Mouse (Mus musculus): ENCODE results near the gene Ephb6. TPM values are rescaled to one million over a fixed set of nuclear protein-coding genes. Genes with fewer than 3 reads are reported as not detected.

Ephb6 gene
- total RNA-seq, 2 experiments from 2014 or later: 106 to 156 TPM

DNA sequence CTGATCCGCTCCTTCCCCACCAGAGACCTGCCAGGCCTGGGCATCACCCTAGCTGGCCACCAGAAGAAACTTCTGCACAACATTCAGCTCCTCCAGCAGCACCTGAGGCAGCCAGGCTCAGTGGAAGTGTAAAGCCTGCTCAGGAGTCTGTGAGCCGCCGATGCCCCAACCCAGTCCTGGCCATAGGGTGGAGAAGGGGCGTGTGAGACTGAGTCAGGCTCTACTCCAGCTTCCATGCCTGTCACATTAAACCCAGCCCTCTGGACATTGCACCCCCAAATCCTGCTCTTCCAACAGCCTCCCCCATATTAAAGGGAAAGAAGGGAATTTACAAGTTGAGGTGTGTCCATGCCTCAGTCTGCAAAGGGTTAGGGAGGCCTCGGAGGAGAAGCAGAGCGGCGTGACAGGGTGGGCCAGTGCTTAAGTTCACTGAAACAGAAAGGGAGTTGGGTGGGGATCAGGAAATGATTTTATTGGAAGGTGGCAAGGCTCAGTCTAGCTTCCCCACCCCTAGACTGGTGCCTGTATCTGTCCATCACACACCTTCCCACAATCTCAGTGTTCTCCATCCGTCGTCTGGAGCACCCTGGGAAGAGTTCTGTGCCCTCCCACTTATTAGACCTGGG is 15.0 kb downstream of the Ephb6 start:
- DNase-seq (ENCODE audit: low spot score in 2 of 2): no peak
- intact Hi-C loops (cut with DNase I): no loop called here

DNA sequence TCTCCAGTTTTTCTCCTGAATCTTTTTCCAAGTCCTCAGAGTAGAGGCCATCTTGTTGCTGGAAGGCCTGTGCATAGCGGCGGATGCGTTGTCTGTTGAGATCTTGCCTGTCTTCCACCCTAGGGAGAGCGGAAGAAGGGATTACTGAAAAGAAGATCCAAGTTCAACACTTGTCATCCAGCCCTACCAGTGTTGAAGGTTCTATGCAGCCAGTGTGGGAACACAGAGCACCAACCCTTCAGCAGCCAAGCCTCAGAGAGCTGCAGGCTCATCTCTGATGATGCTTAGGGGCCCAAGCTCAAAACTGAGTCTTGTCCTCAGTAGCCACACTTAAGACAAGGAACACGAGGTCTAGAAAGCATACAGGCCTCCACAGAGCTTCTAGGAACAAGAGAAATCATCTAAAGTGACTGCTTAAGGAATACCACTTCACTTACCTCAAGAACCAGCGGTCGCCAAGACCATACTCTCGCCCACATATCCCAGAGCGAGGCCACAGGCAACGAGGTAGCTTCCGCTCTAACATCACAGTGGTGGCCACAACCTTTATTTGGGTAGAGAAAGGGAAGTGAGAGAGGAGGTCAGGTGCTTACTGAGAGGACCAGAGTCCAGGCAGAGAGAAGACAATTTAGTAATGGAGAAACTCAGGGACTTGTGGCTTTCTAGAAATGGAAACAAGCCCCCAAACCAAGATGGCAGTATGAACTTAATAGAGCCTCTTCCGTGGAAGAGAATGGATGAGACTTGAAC is 16.1 kb downstream of the Ephb6 start:
- DNase-seq (ENCODE audit: low spot score in 2 of 2): no peak
- intact Hi-C loops (cut with DNase I): no loop called here

DNA sequence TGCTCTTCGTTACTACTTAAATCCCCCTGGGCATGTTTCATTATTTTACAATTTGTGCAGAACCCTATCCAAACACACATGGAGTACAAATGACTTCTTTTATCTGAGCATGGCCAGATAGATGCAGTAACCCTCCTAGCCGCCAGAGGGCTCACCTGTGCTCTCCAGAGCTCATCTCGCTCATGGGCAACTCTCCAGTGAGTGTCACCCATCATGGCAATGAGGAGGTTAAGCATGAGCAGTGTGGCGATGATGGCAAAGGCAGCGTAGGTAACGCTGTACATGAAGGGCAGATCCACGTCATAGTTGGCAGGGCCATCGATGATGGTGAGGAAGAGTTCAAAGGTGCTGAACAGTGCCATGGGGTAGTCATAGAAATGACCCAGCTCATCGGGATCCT is 17.4 kb downstream of the Ephb6 start:
- intact Hi-C loops (cut with DNase I): no loop called here
- peak in 1 of 2 experiments; percentile 57 for DNase-seq (ENCODE audit: low spot score in 2 of 2)

DNA sequence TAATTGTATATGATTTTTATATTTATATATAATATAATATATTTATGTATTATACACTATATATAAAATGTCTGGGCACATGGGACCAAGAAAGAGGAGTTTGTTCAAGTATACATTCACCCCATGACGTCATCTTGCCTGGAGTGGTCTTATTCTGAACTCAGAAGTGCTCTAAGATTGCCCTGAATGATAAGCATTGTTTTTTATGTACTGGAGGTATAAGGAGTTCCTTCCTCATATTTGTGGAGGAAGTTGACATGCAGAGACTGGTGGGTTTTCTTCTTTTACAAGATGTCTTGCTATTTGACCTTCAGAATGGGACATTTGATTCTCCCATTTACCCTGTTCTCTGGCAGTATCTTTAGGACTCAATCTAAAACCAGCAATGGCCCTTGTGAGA is 22.9 kb downstream of the Ephb6 start:
- no peak for DNase-seq (ENCODE audit: low spot score in 2 of 2)
- intact Hi-C loops (cut with DNase I): no loop called here

DNA sequence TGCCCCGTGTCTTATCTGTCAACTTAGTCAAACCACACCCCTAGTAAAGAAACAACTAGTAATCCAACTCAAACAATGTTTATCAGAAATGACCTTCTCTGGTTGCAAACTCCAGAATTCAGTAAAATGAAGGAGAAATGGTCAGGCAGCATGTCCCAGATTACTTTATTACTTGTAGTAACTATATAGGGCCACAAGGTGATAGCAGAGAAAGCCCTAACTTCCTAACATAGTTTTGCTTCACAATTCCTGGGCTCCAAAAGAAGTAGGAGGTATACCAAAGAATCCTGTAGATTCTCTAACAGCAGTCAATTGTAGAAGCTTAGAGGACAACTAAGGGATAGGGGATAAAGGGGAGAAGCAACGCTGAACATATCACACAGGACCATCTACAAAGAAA is 25.5 kb downstream of the Ephb6 start:
- intact Hi-C loops (cut with DNase I): no loop called here

DNA sequence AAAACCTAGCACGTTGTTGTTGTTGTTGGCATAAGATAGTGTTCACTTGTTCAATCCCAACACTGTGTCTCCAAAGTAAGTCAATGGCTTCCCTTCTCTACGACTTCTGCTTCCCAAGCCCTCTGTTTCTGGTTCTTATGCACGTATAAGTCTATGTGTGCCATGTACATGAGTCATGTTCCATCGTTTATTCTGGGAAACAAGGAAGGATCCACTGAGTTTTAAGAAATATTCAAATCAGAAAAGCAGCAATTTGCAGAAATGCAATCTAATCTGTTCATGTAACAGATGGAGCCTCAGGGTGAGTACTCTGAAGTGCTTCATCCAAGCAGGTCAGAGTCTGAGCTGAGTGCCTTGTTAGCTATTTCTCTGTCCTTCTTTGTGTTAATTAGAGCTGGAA is 26.3 kb downstream of the Ephb6 start:
- intact Hi-C loops (cut with DNase I): no loop called here
- DNase-seq (ENCODE audit: low spot score in 2 of 2): no peak

More for the DNA sequence above, 25.5 kb downstream of the Ephb6 start:
- DNase-seq (ENCODE audit: low spot score in 2 of 2): no peak

DNA sequence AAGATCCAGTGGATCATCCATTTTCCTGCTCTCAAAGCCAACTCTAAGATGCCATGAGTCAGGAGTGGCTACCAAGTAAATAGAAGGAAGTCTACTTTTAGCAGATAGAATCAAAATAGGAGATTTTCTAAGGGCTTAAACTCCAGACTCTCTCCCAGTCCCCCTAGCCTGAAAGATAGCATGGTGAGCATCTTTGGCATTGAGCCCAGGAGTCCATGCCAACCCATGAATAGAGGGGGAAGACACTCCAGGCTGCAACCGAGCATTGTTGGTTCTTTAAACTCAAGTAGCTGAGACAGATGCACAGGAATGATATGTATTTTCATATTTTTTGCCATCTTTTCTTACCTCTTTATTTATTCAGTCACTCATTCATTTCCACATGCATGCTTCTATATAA is 29.9 kb downstream of the Ephb6 start:
- intact Hi-C loops (cut with DNase I): no loop called here
- no peak for DNase-seq (ENCODE audit: low spot score in 2 of 2)

DNA sequence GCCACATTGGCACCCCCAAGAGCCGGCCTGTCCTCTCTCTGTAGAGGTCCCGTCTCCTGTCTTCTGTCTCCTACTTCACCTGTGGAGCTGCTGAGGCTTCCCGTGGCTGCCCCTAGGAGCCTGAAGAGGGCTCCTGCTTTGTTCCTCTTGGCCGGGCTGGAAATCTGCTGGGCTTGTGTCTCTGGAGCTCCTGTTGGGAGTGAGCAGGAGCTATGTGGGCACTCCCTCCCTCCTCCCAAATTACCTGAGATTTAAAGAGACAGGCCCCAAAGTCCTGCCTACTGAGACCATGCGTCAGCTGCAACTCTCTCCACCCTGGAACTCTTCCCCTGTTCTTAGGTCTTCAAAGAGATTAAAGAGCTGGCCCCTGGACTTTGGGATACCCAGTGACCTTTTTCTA is 30.9 kb downstream of the Ephb6 start, which contains the start of gene Trpv6:
TSS of gene Trpv6 (minus strand) at position 228 of the 400 bp plus-strand sequence.
- intact Hi-C loops (cut with DNase I): no loop called here
- DNase-seq (ENCODE audit: low spot score in 2 of 2): no peak

DNA sequence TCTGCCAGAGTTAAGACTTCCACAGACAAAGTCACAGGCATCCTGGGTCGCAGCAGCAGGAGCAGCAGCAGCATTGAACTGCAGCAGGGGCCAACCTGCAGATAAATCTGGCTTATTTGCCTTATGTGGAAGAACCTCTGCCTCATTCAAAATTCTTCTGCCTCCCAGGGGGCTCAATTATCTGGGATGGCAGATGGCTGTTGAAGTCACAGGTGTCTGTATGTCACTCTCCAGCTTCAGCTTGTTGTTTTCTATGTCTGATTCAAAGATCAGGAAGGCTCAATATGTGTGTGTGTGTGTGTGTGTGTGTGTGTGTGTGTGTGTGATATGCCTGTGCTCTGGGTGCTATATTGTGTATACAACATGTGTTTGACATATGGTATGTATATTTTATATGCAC is 32.1 kb downstream of the Ephb6 start:
- no peak for DNase-seq (ENCODE audit: low spot score in 2 of 2)
- intact Hi-C loops (cut with DNase I): no loop called here

DNA sequence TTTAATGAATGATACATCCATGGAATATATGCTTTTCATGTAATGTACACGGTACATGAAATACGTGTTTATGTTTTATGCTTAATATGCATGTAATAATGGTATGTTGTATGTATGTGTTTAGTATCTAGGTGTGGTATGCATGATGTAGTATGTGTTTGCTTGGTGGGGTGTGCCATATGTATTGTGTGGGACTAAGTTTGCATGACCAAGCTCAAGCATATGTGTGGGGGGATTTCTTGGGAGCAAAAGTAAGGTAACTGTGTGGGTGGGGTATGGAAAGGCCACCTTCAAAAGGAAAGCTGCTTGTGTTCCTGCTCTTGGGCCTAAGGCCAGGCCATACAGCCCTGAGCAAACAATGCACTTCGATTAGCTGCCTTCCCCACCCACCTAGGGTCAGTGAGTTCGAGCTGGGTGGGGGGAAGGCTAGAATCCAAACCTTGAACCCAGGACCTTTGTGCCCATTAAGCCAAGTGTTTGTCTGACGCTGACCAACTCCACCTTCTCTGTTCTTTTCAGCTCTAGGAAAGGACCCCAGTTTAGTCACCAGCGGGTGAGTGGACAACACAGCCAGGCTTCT is 32.7 kb downstream of the Ephb6 start:
- intact Hi-C loops (cut with DNase I): no loop called here
- no peak for DNase-seq (ENCODE audit: low spot score in 2 of 2)

DNA sequence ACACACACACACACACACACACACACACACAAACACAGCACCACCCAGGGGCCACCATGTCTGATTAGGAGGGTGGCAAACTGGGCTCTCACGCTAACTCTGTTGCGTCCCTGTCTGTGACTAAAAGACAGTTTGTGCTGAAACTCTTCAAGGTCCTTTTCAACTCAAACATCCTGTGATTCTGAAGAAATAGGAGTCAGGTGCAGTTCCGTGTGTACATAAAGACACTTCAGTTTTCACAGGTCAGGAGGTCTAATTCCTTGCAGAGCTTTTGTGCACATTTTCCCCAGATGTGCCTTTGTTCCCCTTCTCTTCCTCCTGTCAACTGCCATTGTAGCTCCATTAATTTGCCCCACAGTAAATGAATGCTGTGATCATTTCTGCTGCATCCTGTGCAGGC is 35.2 kb downstream of the Ephb6 start:
- intact Hi-C loops (cut with DNase I): no loop called here
- no peak for DNase-seq (ENCODE audit: low spot score in 2 of 2)

DNA sequence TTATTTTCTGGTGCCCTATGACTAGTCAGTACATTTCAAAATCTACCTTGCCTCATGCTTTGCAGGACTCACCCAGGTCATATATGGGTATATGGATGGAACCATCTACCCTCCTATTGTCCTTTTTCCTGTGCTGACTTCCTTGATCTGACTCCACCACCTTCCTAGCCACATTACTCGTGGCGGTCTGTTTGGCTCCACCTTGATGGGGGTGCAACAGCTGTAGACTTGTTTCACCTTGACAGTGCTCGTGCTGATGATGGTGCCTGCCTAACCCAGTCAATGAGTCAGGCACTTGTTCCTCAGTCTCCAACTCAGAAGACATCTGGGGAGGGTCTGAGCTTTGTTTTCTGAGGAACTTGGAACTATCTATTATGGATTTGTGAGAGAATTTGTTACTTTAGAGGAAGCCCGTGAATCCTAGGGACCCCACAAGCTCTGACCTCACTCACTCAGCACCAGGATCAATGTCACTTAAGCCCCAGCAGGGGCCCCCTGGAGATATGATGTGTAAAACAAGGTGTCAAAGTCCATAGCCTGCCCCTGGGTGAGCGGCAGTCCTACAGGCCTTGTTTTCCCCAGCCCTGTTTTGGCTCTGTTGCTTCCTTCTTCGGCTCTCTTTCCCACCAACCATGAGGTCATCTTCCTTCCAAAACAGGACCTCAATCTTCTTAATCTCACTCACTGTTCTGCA is 36.0 kb downstream of the Ephb6 start:
- intact Hi-C loops (cut with DNase I): no loop called here
- no peak for DNase-seq (ENCODE audit: low spot score in 2 of 2)

DNA sequence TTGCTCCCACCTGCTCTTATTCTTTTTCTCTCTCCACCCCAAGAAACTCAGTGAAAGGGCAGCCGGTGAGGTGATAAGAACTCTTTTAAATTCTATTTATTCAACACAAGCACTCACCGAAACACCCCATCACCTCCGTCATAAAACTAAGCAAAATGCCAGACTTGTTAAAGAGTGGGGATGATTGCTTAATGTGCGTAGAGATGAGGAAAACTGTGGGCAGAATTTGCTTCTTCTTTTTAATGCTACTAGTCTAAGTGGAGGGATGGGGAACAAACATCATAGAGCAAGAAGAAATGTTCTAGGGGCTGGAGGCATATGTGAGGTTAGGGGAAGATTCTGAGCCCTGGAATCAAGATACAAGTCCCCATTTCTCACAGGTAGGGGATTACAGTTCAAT is 37.5 kb downstream of the Ephb6 start:
- intact Hi-C loops (cut with DNase I): no loop called here
- no peak for DNase-seq (ENCODE audit: low spot score in 2 of 2)

DNA sequence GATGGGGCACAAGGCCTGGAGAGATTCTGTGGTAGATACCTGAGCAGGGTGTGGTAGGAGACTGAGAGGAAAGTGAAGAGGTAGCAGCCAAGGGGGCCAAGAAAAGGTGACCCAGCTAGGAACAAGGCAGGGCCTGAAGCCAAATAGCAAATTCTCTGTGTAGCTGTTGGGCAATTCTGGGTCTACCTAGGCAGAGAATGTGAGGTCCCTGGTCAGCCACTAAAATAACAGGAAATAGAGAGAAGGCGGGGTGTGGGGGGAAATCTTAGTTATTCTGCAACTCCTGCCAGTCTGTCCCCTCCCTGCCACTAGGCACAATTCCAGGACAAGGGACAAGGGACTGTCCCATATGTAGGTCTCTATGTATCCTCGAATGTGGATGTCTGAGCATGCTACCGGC is 37.9 kb downstream of the Ephb6 start:
- no peak for DNase-seq (ENCODE audit: low spot score in 2 of 2)
- intact Hi-C loops (cut with DNase I): no loop called here

DNA sequence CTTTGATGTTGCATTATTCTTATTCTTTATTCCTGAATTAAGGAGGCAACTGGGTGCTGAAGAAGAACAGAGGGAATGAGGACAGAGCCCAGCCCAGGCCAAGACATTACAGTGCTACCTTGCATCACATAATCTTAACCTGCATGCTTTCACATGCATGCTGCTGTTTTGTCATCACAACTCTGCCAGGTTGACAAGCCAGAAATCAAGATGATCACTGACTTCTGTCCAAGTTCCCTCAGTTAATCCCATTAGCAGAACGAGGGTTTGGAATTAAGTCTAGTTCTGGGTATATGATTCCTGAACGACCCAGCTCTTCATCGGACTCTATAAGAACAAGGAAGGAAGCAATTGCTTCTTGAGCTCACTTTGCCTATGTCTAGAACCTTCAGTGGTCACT is 40.9 kb downstream of the Ephb6 start:
- intact Hi-C loops (cut with DNase I): no loop called here

DNA sequence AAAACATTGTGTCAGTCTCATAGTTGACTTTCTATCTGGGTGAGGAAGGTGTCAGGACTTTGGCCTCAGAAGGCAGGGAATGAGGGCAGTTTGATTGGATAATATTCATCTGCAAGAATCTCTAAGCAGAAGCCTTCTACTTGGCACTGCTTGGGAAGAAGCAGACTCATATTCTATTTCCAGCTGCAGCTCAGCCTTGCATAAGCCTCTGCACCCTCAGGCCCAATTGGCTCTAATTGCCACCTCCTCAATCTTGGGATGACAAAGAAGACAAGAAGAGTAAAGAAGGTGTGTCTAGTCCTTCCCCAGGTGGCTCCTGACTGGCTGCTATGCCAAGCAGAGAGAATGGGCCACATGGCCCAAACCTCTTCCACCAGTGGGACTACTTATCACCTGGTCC is 41.4 kb downstream of the Ephb6 start:
- DNase-seq (ENCODE audit: low spot score in 2 of 2): no peak
- intact Hi-C loops (cut with DNase I): no loop called here

More for the DNA sequence above, 40.9 kb downstream of the Ephb6 start:
- no peak for DNase-seq (ENCODE audit: low spot score in 2 of 2)

DNA sequence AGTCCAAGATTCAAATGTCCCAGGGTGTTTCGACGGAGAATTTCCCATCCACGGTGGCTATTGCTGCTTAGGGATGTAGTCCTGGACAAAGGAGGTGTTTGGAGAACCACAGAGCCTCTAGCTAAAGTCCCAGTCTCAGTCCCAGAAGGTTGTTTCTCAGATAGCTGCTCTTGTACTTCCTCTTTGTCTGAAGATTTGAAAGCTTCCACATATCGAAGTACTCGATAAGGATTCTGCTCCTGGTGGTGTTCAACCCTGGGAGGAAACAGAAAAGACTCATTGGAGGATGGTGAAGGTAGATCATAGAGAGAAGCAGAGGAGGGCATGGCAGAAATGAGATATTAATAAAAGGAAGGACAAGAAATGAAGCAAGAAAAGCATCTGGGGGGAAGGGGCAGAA is 47.9 kb downstream of the Ephb6 start:
- no peak for DNase-seq (ENCODE audit: low spot score in 2 of 2)
- intact Hi-C loops (cut with DNase I): no loop called here

DNA sequence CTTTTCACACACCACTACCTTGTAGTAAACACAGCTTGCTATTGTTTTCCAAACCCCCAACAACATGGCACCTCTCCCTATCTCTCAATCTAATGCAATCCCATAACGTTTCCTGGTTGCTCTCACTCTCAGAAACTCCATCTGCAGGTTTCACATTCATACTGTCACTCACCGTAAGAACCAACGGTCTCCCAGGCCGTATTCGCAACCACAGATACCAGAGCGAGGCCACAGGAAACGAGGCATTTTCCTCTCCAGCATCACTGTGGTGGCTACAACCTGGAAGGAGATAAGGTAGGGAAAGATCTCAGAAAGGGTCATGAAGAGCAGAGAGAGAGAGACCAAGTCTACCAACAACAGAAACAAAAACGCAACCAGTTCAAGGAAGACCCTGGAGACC is 49.4 kb downstream of the Ephb6 start:
- no peak for DNase-seq (ENCODE audit: low spot score in 2 of 2)
- intact Hi-C loops (cut with DNase I): no loop called here

DNA sequence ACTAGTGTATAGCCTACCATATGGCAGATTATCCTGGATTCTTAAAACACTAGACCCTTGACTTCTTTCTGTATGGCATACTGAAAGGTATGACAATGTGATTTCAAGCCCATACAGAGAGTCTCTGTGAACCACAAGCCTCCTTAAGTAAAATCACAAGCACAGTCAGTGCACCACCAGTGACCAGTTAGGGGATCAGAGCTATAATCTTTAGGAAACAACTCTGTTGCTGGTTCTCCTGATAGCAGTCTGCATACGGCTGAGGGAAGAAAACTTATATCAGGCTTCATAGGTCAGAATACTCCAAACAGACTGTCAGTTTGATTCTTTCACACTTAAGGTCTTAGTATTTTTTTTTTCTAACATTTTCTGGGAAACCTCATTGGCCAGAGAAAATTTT is 53.2 kb downstream of the Ephb6 start:
- intact Hi-C loops (cut with DNase I): no loop called here
- DNase-seq (ENCODE audit: low spot score in 2 of 2): no peak

DNA sequence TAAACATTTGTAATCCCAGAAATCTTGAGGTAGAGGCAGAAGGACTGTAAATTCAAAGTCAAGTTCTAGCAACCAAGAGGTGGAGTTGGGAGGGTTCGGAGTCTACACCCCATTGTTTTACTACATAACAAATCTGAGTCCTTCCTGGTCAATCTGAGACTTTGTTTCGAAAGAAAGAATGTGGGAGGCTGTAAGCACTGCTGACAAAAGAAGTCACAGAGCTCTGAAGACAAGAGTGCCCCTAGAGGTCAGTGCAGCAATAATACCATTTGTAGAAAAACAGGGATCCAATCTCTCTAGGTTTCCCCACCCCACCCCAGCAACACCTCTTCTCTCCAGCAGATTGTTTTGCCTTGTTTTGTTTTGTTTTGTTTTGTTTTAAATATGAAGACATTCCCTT is 57.0 kb downstream of the Ephb6 start:
- no peak for DNase-seq (ENCODE audit: low spot score in 2 of 2)
- intact Hi-C loops (cut with DNase I): no loop called here
